Mouse (Mus musculus): ENCODE results near the gene Myt1l. TPM values are rescaled to one million over a fixed set of nuclear protein-coding genes. Genes with fewer than 3 reads are reported as not detected.

Myt1l gene
- total RNA-seq, 4 experiments from 2014 or later = 184 to 212 (median 200) TPM

- peak; percentile 29 to 35 for DNase-seq (ENCODE audit: low spot score in 2 of 2)
Measured at GRCm38 (mm10) chr12:29809569-29810185, 281.5 kb downstream of the Myt1l start.

- no peak for DNase-seq (ENCODE audit: low spot score in 2 of 2)
Measured at GRCm38 (mm10) chr12:29815466-29815865, 287.3 kb downstream of the Myt1l start.

GRCm38 (mm10) chr12:29816130-29816529 lies 287.9 kb downstream of the Myt1l start:
- no peak for DNase-seq (ENCODE audit: low spot score in 2 of 2)

DNA sequence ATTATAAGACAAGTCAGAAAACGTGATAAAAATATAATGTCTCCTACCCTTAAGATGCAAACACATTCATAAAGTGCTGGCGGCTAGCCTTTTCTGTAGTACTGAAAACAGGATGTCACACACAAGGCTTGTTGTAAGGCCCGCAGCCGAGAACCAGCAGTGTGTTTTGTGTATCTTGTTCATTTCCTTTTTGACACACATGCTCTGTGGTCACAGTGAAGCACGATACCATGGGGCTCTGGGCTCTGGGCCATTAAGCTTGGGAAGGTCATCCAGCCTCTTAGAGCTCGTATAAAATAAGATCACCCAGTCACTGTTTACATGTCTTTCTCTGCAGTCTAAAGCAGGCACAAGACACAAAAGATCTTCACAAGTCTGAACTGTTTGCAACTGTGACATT lies 288.6 kb downstream of the Myt1l start:
- no peak for DNase-seq (ENCODE audit: low spot score in 2 of 2)

- peak; percentile 48 to 68 for DNase-seq (ENCODE audit: low spot score in 2 of 2)
Measured at GRCm38 (mm10) chr12:29822216-29822615, 294.0 kb downstream of the Myt1l start.

GRCm38 (mm10) chr12:29823766-29824417 lies 295.7 kb downstream of the Myt1l start:
- no peak for DNase-seq (ENCODE audit: low spot score in 2 of 2)

GRCm38 (mm10) chr12:29830571-29830970 lies 302.4 kb downstream of the Myt1l start:
- no peak for DNase-seq (ENCODE audit: low spot score in 2 of 2)

DNA sequence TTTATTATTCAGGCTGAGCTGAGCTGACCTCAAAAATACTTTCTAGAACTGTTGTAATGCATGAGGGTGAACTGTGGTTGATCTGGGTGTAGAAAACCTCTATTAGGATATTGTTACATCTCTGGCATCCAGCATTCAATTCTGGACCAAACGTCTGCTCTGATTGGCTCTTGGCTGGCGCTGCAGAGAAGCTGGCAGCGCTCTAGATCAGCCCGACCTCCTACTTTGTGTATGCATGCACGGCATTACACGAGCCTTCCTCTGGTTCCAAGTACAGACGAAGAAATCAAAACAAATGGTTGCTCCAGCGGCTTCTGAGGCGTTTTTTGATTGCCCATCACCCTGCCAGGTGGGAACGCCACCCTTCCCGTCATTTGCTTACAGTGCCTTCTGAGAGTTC lies 303.2 kb downstream of the Myt1l start:
- peak in 1 of 2 experiments; percentile 62 for DNase-seq (ENCODE audit: low spot score in 2 of 2)

DNA sequence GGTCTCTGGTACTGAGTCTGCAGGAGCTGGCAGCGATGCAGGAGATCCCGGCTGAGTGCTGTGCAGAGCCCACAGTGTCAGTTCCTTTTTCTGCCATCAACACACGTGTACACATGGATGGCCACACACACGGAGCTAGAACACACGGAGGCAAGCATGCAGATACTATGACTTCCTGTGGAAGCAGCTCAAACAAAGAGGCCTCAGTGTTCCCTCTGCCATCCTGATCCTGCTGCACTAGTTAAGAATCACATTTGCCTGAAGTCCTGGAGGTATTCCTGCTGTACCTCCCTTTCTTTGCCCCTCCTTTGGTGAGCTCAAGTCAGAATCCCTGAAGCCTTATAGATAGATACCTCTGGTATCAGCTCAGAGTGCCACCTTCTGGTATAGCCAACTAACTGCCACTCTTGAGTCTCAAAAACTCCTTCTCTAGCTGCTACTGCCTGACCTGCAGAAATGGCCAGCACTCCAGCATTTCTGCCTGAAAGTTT lies 309.2 kb downstream of the Myt1l start:
- DNase-seq (ENCODE audit: low spot score in 2 of 2) = peak in 1 of 2 experiments; percentile 51

GRCm38 (mm10) chr12:29838421-29838820 lies 310.2 kb downstream of the Myt1l start:
- DNase-seq (ENCODE audit: low spot score in 2 of 2) = no peak

- no peak for DNase-seq (ENCODE audit: low spot score in 2 of 2)
Measured at GRCm38 (mm10) chr12:29849936-29850335, 321.8 kb downstream of the Myt1l start.

- DNase-seq (ENCODE audit: low spot score in 2 of 2) = no peak
Measured at GRCm38 (mm10) chr12:29854151-29854585, 326.0 kb downstream of the Myt1l start.

DNA sequence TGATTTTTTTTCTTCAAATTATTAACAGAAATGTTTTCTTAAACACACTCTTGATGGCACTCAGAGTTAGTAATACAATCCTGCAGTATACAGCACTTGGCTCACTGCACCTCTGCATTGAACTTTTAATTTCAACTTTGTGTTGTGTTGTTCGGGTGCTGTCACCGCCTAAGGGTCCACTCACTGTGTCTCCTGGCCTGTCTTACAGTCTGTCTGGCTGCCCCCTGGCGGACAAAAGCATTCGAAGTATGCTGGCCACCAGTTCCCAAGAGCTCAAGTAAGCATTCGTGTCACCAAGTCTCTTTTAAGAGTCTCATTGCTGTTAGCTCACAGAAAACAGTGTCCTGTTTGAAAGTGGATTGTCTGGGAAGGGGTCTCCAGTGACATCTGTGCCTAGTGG lies 326.8 kb downstream of the Myt1l start:
- peak in 1 of 2 experiments; percentile 73 for DNase-seq (ENCODE audit: low spot score in 2 of 2)

- no peak for DNase-seq (ENCODE audit: low spot score in 2 of 2)
Measured at GRCm38 (mm10) chr12:29860986-29861385, 332.8 kb downstream of the Myt1l start.

- DNase-seq (ENCODE audit: low spot score in 2 of 2) = no peak
Measured at GRCm38 (mm10) chr12:29868295-29868694, 340.1 kb downstream of the Myt1l start.

DNA sequence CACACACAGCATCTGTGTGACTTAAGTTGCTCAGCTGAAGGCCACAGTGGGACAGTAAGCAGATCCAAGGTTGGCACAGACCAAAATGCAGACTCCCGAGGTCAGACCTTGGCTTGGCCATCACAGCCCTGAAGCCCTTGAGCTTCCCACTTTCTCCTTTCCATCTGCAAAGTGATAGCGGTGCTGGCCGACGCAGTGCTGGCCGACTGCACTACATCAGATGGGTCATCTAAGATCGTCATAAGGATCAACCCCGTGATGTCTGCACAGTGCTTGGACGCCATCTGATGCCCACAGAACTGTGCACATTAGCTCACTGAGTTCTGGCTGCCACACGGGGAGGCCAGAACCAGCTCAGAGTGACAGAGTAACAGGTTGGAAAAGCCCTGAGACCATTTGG lies 340.6 kb downstream of the Myt1l start:
- no peak for DNase-seq (ENCODE audit: low spot score in 2 of 2)

GRCm38 (mm10) chr12:29872156-29872815 lies 344.1 kb downstream of the Myt1l start:
- peak; percentile 95 to 96 for DNase-seq (ENCODE audit: low spot score in 2 of 2)

DNA sequence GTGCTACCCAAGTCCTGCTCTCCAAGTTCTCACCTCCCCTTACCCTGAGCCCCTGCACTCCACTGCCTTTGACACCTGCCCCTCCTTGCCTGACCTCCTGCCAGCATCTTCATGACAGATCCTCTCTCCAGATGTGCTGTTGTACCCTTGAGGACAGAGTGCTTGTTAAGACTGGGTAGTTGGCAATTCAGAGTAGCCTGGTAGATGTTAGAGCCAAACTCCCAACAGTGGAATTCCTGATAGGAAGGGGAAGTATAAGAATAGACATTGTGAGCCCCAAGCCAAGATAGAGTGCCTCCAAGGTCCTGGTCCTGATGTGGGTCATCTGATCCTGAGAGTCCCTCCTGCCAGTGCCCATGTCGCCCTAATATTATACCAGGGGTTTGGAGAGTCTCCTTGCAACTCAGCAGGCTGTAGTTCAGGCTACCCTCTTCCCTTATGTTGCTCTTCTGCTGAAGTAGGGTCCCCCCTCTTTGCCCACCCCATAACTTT lies 345.1 kb downstream of the Myt1l start:
- no peak for DNase-seq (ENCODE audit: low spot score in 2 of 2)

- no peak for DNase-seq (ENCODE audit: low spot score in 2 of 2)
Measured at GRCm38 (mm10) chr12:29877977-29878376, 349.8 kb downstream of the Myt1l start.

- DNase-seq (ENCODE audit: low spot score in 2 of 2) = peak; percentile 87 to 91
Measured at GRCm38 (mm10) chr12:29882871-29883617, 354.9 kb downstream of the Myt1l start.

GRCm38 (mm10) chr12:29884376-29884775 lies 356.2 kb downstream of the Myt1l start:
- peak; percentile 76 to 88 for DNase-seq (ENCODE audit: low spot score in 2 of 2)

All from layer of hippocampus, adult 8-10 months (tissue).